Mouse (Mus musculus) intestine, embryonic 14.5 days (tissue): ENCODE measurements at regions not wholly inside any gene's neighbourhood (a gene's known extent, or its start where the extent isn't known, plus 50 kb on each side); places are given as distances from the start of the nearest gene placed in this dataset.

Source experiments
- ATAC-seq: fragments of 200-750 bp; cut with Nextera tagmentation; replicated peaks from 2 replicates; pipeline ENCODE4 v1.8.0; 2017; ENCODE audit warnings: low read depth, moderate number of reproducible peaks, moderate TSS enrichment, moderate library complexity; ENCODE audit not compliant: low FRiP score, low TSS enrichment
- DNase-seq: peaks from one replicate; pipeline ENCODE4 v3.0.0-alpha.2; 2018; ENCODE audit warnings: low spot score
- H3K27ac ChIP-seq: fragments of 300-500 bp; sonication (generic); 2 replicates; pipeline ENCODE4 v1.5.1; 2014; ENCODE audit warnings: low read depth, mild to moderate bottlenecking, control low read depth
- H3K27me3 ChIP-seq: fragments of 300-500 bp; sonication (generic); replicated peaks from 2 replicates; pipeline ENCODE4 v1.6.1; 2014; ENCODE audit warnings: low read length, control low read depth; ENCODE audit not compliant: control insufficient read depth, insufficient read depth
- H3K36me3 ChIP-seq: fragments of 300-500 bp; sonication (generic); 2 replicates; pipeline ENCODE4 v1.6.1; 2014; ENCODE audit warnings: low read length, control low read depth; ENCODE audit not compliant: control insufficient read depth, insufficient read depth
- H3K4me1 ChIP-seq: fragments of 300-500 bp; sonication (generic); replicated peaks from 2 replicates; pipeline ENCODE4 v1.6.1; 2014; ENCODE audit warnings: low read length, control low read depth, mixed read lengths; ENCODE audit not compliant: control insufficient read depth, insufficient read depth
- H3K4me2 ChIP-seq: fragments of 300-500 bp; sonication (generic); 2 replicates; pipeline ENCODE4 v1.6.1; 2014; ENCODE audit warnings: low read length
- H3K4me3 ChIP-seq: fragments of 300-500 bp; sonication (generic); 2 replicates; pipeline ENCODE4 v1.5.1; 2014; ENCODE audit warnings: low read depth, low read length, control low read depth, mixed read lengths
- H3K9ac ChIP-seq: fragments of 300-500 bp; sonication (generic); 2 replicates; pipeline ENCODE4 v1.6.1; 2014; ENCODE audit warnings: mild to moderate bottlenecking, low read length
- H3K9me3 ChIP-seq: fragments of 300-500 bp; sonication (generic); 2 replicates; pipeline ENCODE4 v1.6.1; 2016; ENCODE audit warnings: low read length, control low read depth; ENCODE audit not compliant: control insufficient read depth
- WGBS: fragments of 180-500 bp; shearing (Covaris S2); extraction: QIAGEN DNeasy Blood & Tissue Kit; methylation state at CpG from one replicate; pipeline ENCODE4 v1.1.7; 2014; 5-methylcytosine and 5-hydroxymethylcytosine counted together

DNA sequence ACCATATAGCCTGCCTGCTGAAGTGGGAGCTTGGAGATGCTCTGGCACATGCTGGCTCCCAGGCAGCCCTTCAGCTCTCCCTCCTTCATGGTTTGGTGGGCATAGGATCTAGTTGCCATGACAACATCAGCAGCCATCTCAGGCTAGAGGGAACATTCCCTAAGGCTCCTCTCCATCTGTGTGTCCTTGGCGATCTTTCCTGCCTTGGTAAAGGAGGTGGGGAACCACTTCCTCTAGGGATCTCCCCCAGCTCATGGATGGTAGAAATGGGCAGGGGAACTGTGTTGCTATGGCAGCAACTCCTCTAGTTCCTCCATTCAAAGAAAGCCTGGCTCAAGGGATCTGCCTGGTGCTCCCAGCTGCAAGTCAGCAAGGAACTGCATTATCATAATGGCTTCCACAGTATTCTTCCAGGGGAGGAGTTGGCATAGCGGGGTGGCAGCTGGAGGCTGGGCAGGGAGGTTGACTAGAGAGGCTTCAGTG lies 74.6 kb upstream of the Gpr158 start:
- WGBS, result 56% methylated on average over 2 of the region's 2 CpGs
- Histone ChIP-seq H3K9ac (no peak overlapping the region), H3K4me2 (no peak overlapping the region), H3K27me3 (no peaks in the 10 kb centered on the region), H3K9me3 (no peaks in the 10 kb centered on the region), H3K4me3 (no peak overlapping the region), H3K27ac (no peak overlapping the region), H3K4me1 (no peaks in the 10 kb centered on the region), H3K36me3 (no peaks in the 10 kb centered on the region)
- no peak for DNase-seq
- no peak for ATAC-seq

GRCm38 (mm10) chr2:21294002-21294401 lies 73.3 kb upstream of the Gpr158 start:
- no peaks in the 10 kb centered on the region for H3K36me3 ChIP-seq
- H3K9me3 ChIP-seq, result no peaks in the 10 kb centered on the region
- H3K9ac ChIP-seq, result no peak overlapping the region
- H3K4me2 ChIP-seq, result no peak overlapping the region
- no peaks in the 10 kb centered on the region for H3K27me3 ChIP-seq
- H3K4me1 ChIP-seq, result no peaks in the 10 kb centered on the region
- WGBS, result 80% methylated on average over 2 of the region's 2 CpGs
- no peak overlapping the region for H3K4me3 ChIP-seq
- ATAC-seq (no peak), DNase-seq (no peak)
- H3K27ac ChIP-seq, result no peak overlapping the region

DNA sequence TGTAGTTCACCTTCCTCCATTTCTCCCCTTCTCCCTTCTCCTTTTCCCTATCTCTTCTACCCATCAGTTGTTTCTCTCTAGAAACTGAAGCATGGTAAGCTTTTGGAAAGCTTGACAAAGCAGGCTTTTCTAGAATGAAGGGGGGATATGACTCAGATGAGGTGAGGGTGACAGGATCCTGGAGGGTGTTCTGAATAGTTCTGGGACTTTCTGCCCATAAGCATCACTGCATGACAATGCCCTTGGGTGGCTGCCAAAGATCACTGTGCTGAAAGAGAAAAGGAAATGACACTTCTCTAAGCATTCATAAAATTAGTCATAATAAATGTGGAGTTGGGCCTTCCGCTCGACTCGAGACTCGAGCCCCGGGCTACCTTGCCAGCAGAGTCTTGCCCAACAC lies 67.7 kb upstream of the Gpr158 start:
- Histone ChIP-seq H3K36me3 (no peaks in the 10 kb centered on the region), H3K9me3 (no peaks in the 10 kb centered on the region), H3K9ac (no peak overlapping the region), H3K4me3 (no peak overlapping the region), H3K4me1 (no peaks in the 10 kb centered on the region), H3K4me2 (no peak overlapping the region), H3K27me3 (no peaks in the 10 kb centered on the region), H3K27ac (no peak overlapping the region)
- DNase-seq, result no peak
- no peak for ATAC-seq
- WGBS, result 86% methylated on average over 5 of the region's 5 CpGs
